Mouse (Mus musculus) heart, postnatal 0 days (tissue): ENCODE data around the gene Ebi3.

ENCODE experiments used
- CTCF ChIP-seq: IDR thresholded peaks from 2 replicates; pipeline ENCODE4 v1.5.1; 2016; ENCODE audit warnings: antibody characterized with exemption, control low read depth, low read depth
- EP300 ChIP-seq: IDR thresholded peaks from 2 replicates; pipeline ENCODE4 v1.6.1; 2016; ENCODE audit warnings: antibody characterized with exemption, low read depth

GRCm38 (mm10) chr17:55969966-55970891, 17.8 kb downstream of the Ebi3 start, which contains the start of gene Shd:
- TF ChIP-seq CTCF (no peak), EP300 (no peak)
